Mouse (Mus musculus) G1E (cell line): ENCODE measurements around the gene Mecom. TPM values are rescaled to one million over a fixed set of nuclear protein-coding genes. Genes with fewer than 3 reads are reported as not detected.

Experiments used
- ATAC-seq: 2 replicates; pipeline ENCODE4 v1.8.0; 2016; ENCODE audit warnings: mild to moderate bottlenecking; ENCODE audit not compliant: insufficient number of reproducible peaks, poor library complexity, low FRiP score, severe bottlenecking; ENCODE audit errors: extremely low read depth
- DNase-seq: peaks from one replicate; pipeline ENCODE4 v3.0.0; 2012; ENCODE audit warnings: low spot score
- H3K27me3 ChIP-seq: 2 replicates; pipeline ENCODE4 v1.6.1; 2012; ENCODE audit warnings: mild to moderate bottlenecking, low read length, inconsistent platforms; ENCODE audit not compliant: insufficient read depth
- H3K36me3 ChIP-seq: replicated peaks from 2 replicates; pipeline ENCODE3; 2012; ENCODE audit warnings: mild to moderate bottlenecking, inconsistent platforms
- H3K4me1 ChIP-seq: 2 replicates; pipeline ENCODE4 v1.6.1; 2012; ENCODE audit warnings: low read depth, low read length, inconsistent platforms, mixed read lengths; ENCODE audit not compliant: insufficient read depth
- H3K4me3 ChIP-seq: 2 replicates; pipeline ENCODE4 v1.5.1; 2012; ENCODE audit warnings: low read depth, mild to moderate bottlenecking, inconsistent platforms, low read length, moderate library complexity, mixed read lengths
- H3K9me3 ChIP-seq: replicated peaks from 2 replicates; pipeline ENCODE4 v1.6.1; 2012; ENCODE audit warnings: inconsistent platforms
- CTCF ChIP-seq: IDR thresholded peaks from 2 replicates; pipeline ENCODE4 v1.5.1; 2012; ENCODE audit warnings: low read depth, low read length, inconsistent platforms, mixed read lengths
- GATA1 ChIP-seq: IDR thresholded peaks from 2 replicates; pipeline ENCODE4 v1.6.1; 2012; ENCODE audit warnings: borderline replicate concordance, low read length, inconsistent platforms, mixed read lengths
- GATA2 ChIP-seq: IDR thresholded peaks from 2 replicates; pipeline ENCODE4 v1.6.1; 2012; ENCODE audit warnings: low read depth, low read length, inconsistent platforms, borderline replicate concordance
- POLR2AphosphoS5 ChIP-seq: IDR thresholded peaks from 2 replicates; pipeline ENCODE4 v1.6.1; 2012; ENCODE audit warnings: low read depth, low read length, inconsistent platforms; ENCODE audit not compliant: insufficient replicate concordance
- TAL1 ChIP-seq: conservative IDR thresholded peaks from 2 replicates; pipeline ENCODE4 v1.6.1; 2012; ENCODE audit warnings: low read depth, low read length, inconsistent platforms, mixed read lengths
- polyA plus RNA-seq: library from polyadenylated mRNA; stranded (reverse); fragments of >175 nt; gene quantifications from 2 replicates; pipeline ENCODE4 v1.2.3, GENCODE M21; 2012
- total RNA-seq, 2 experiments: library from RNA; stranded (forward) in 1 of 2; stranded (reverse) in 1 of 2; fragments of 200-1000 nt in 1 of 2; fragments of >200 nt in 1 of 2; fragmentation: Nextera tagmentation in 1 of 2; gene quantifications; 2 replicates each; pipeline ENCODE4 v1.2.3; 2014 to 2017

Mecom gene
- total and polyA plus RNA-seq, 3 experiments: 0.05 TPM; not detected in 2

DNA sequence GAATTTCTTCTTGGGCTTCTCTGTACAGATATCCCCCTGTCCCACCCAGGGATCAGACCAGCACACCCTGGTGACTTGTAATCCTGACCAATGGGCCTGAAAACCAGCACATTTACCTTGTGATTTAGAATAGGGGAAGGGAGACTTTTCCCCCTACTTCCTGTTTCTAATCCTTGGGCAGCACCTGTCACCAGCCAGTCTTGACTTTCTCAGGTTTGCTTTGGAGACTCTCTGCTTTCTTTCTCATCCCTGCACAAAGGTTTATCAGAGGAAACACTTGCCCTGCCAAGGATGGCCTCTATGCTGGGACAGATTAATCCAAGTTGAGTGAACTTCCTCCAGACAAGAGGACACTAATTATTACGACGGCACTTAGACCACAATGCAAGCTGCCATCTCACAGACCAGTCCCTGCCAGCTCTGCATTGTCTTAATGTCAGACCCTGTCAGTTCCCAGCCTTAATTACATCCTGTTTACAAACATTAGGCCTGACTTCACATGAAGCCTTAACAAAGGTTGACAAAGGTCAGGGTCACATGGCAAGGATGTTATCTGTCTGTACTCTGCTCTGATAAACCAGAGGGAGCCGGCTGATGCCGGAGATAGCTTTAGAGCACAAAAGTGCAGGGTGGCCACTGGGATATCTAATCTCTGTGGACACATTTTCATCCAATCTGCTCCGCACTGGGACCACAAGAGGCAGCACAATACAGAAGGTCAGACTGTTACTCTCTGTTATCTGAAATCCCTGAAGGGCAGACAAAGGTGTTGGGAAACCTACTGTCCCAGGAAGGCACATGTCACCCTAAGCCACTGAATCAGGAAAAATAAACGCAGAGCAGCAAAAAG lies 193.7 kb downstream of the Mecom start:
- Histone ChIP-seq H3K36me3 (no peaks in the 10 kb centered on the region), H3K27me3 (no peaks in the 10 kb centered on the region), H3K4me1 (no peaks in the 10 kb centered on the region), H3K9me3 (no peaks in the 10 kb centered on the region), H3K4me3 (no peak overlapping the region)
- no peak for DNase-seq
- peak; percentile 28; the same call in 1 of the 2 replicates for ATAC-seq
- TF ChIP-seq POLR2AphosphoS5 (no peak), CTCF (no peak), GATA2 (no peak), TAL1 (no peak), GATA1 (no peak)

DNA sequence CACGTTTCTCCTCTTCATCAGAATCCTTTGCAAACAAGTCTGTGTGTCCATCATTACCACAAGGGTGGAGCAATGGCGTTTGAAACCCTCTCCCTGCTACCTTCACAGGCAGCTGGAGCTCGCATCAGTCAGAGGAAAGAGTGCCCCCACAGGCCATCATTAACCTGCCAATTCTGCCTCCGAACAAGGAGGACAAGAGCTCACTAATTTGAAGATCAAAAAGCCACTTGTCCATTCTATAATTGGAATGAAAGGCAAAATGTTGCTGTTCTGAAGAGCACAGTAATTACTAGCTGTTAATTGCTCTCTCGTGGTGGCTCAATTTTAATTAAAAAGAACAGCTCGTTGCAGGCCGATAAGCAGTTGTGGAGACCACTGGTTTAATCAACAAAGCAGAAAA lies 198.5 kb downstream of the Mecom start:
- Histone ChIP-seq H3K4me1 (no peaks in the 10 kb centered on the region), H3K4me3 (no peak overlapping the region), H3K36me3 (no peaks in the 10 kb centered on the region), H3K27me3 (no peaks in the 10 kb centered on the region), H3K9me3 (no peaks in the 10 kb centered on the region)
- DNase-seq (no peak), ATAC-seq (no peak)
- no peak for TF ChIP-seq POLR2AphosphoS5
- TF ChIP-seq GATA2: no peak
- no peak for TF ChIP-seq CTCF
- no peak for TF ChIP-seq TAL1
- TF ChIP-seq GATA1: no peak

DNA sequence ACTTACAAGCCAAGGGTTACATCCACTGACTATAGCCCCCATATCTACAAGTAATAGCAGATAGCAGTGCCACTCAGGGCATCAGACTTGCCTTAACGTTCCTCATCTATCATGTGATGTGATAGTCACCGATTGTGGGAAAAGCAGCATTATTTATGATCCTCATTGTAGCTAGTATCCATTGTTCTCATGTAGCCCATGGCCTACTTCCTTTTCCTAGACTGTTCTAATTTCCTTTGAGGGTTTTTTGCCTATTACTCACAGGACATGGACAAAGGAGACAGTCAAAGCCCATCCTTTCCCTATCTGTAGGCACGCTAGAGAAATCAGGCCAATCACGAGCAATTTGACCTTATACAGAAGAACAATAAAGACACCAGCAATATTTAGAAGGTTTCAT lies 203.7 kb downstream of the Mecom start:
- no peak for ATAC-seq

DNA sequence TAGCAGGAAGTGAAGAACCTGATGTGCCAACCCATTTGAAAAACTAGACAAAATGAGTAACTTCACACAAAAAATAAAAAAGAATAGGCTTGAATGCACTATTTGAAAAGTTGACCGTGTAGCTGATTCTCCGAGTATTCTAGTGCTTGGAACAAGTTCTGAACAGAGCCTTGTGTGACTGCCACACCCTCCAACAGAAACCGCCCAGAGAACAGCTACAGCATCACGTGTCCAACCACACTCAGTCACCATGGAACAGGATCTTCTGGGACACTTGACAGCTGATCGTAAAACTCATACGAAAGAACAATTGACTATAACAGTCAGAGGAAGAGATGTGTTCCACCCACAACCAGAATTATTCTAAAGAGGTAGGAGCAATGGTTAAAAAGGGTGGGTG lies 215.5 kb downstream of the Mecom start:
- ATAC-seq (no peak), DNase-seq (no peak)
- H3K4me1 ChIP-seq: no peaks in the 10 kb centered on the region
- TF ChIP-seq POLR2AphosphoS5: no peak
- H3K36me3 ChIP-seq: no peaks in the 10 kb centered on the region
- H3K4me3 ChIP-seq: no peak overlapping the region
- H3K27me3 ChIP-seq: no peaks in the 10 kb centered on the region
- H3K9me3 ChIP-seq: no peaks in the 10 kb centered on the region

More for the DNA sequence above, 203.7 kb downstream of the Mecom start:
- Histone ChIP-seq H3K4me1 (no peaks in the 10 kb centered on the region), H3K9me3 (no peaks in the 10 kb centered on the region), H3K36me3 (no peaks in the 10 kb centered on the region), H3K27me3 (no peaks in the 10 kb centered on the region), H3K4me3 (no peak overlapping the region)
- no peak for DNase-seq
- TF ChIP-seq TAL1 (no peak), CTCF (no peak), GATA2 (no peak), POLR2AphosphoS5 (no peak), GATA1 (no peak)

DNA sequence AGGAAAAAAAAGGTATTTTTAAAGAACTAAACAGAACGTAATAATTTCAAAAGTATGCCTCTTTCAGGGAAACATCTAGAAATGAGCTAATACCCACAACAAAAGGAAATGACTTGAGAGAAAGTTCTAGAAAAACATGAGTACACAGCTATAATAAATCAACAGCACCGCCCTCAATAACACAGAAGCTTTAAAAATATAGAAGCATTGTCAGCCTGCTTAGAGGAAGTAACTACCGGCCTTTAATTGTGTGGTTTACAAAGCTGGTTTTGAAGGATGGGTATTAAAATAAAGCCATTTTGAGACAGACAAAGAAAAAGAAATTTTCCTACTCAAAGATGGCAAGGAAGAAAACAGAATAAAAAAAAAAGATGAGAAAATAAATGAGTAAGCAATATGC lies 217.3 kb downstream of the Mecom start:
- Histone ChIP-seq H3K4me3 (no peak overlapping the region), H3K9me3 (no peaks in the 10 kb centered on the region), H3K4me1 (no peaks in the 10 kb centered on the region), H3K36me3 (no peaks in the 10 kb centered on the region), H3K27me3 (0 out of 2 replicates have a peak, but pooled peaks cover 3% of the 10 kb centered on the region)
- TF ChIP-seq CTCF (no peak), TAL1 (no peak), GATA1 (no peak)
- DNase-seq (no peak), ATAC-seq (no peak)

DNA sequence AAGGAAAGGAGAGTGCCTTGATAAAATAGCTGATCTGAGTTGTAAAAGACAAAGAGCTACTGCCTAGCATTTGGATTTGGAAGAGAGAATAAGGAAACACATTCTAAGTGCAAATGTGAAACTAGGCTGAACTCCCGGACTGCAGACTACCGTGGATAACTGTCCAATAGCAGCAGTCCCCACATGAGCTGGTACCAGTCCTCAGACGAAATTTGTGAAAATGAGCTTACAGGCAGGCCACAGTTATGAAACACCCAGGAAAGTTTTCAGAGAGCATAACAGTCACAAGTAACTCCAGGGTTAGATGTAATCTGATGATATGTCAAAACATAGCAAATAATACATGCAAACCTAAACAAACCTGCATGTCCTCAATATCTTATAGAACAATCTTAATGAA lies 217.8 kb downstream of the Mecom start:
- Histone ChIP-seq H3K9me3 (no peaks in the 10 kb centered on the region), H3K4me3 (no peak overlapping the region), H3K36me3 (no peaks in the 10 kb centered on the region), H3K4me1 (no peaks in the 10 kb centered on the region), H3K27me3 (0 out of 2 replicates have a peak, but pooled peaks cover 3% of the 10 kb centered on the region)
- TF ChIP-seq GATA1: no peak
- no peak for TF ChIP-seq POLR2AphosphoS5
- no peak for TF ChIP-seq GATA2
- no peak for TF ChIP-seq TAL1
- no peak for TF ChIP-seq CTCF
- ATAC-seq: no peak
- DNase-seq: no peak

DNA sequence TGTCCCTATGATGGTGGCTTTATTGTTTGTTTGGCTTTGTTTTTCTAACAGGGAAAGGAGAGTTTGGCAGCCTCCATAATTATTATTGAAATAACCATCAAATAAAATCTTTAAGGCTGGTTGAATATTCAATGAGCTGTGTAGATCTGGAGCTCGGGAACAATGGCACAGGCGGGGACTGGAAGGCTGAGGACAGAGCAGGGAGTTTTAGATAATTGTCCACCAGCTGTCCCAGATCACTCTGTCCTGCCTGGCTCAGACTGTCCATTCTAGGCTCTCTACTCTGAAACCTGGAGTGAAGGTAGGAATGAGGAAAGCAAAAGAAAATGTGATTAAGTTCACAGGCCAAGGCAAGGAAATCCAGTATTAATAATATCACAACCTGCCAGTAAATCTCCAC lies 232.9 kb downstream of the Mecom start:
- Histone ChIP-seq H3K4me1 (no peaks in the 10 kb centered on the region), H3K9me3 (no peaks in the 10 kb centered on the region), H3K36me3 (no peaks in the 10 kb centered on the region), H3K4me3 (no peak overlapping the region), H3K27me3 (no peaks in the 10 kb centered on the region)
- TF ChIP-seq GATA1 (no peak), TAL1 (no peak), POLR2AphosphoS5 (no peak), CTCF (no peak), GATA2 (no peak)
- DNase-seq (no peak), ATAC-seq (no peak)
